Mouse (Mus musculus) lung, embryonic 16.5 days (tissue): ENCODE measurements around the gene Gtf2a1l. TPM values are rescaled to one million over a fixed set of nuclear protein-coding genes. Genes with fewer than 3 reads are reported as not detected.

Experiments
- ATAC-seq: fragments of 200-750 bp; cut with Nextera tagmentation; 2 replicates; pipeline ENCODE4 v1.8.0; 2017; ENCODE audit warnings: low read depth, mild to moderate bottlenecking, moderate library complexity
- H3K27ac ChIP-seq: fragments of 300-500 bp; sonication (generic); 2 replicates; pipeline ENCODE4 v1.5.1; 2014; ENCODE audit warnings: mild to moderate bottlenecking, control low read depth, low read length
- H3K27me3 ChIP-seq: fragments of 300-500 bp; sonication (generic); 2 replicates; pipeline ENCODE4 v1.6.1; 2014; ENCODE audit warnings: low read depth, low read length, mixed read lengths; ENCODE audit not compliant: control insufficient read depth, insufficient read depth
- H3K36me3 ChIP-seq: fragments of 300-500 bp; sonication (generic); 2 replicates; pipeline ENCODE4 v1.6.1; 2014; ENCODE audit warnings: low read length; ENCODE audit not compliant: control insufficient read depth, insufficient read depth
- H3K4me1 ChIP-seq: fragments of 300-500 bp; sonication (generic); replicated peaks from 2 replicates; pipeline ENCODE4 v1.6.1; 2014; ENCODE audit warnings: low read length, mixed read lengths; ENCODE audit not compliant: control insufficient read depth, insufficient read depth
- H3K4me2 ChIP-seq: fragments of 300-500 bp; sonication (generic); 2 replicates; pipeline ENCODE4 v1.6.1; 2014; ENCODE audit warnings: low read depth, low read length, control low read depth
- H3K4me3 ChIP-seq: fragments of 300-500 bp; sonication (generic); 2 replicates; pipeline ENCODE4 v1.5.1; 2014; ENCODE audit warnings: mild to moderate bottlenecking, low read length, control low read depth
- H3K9ac ChIP-seq: fragments of 300-500 bp; sonication (generic); 2 replicates; pipeline ENCODE4 v1.6.1; 2014; ENCODE audit warnings: low read length, control low read depth
- H3K9me3 ChIP-seq: fragments of 300-500 bp; sonication (generic); 2 replicates; pipeline ENCODE4 v1.6.1; 2016; ENCODE audit warnings: low read length; ENCODE audit not compliant: control insufficient read depth
- WGBS: fragments of 180-500 bp; shearing (Covaris S2); extraction: QIAGEN DNeasy Blood & Tissue Kit; methylation state at CpG from one replicate; pipeline ENCODE4 v1.1.7; 2014; 5-methylcytosine and 5-hydroxymethylcytosine counted together
- polyA plus RNA-seq: library from polyadenylated mRNA; unstranded; fragments of >200 nt; fragmentation: Nextera tagmentation; extraction: Ambion mirVana; gene quantifications from 2 replicates; pipeline ENCODE4 v1.2.1, GENCODE M21; 2015

Gtf2a1l gene
- 0.28 and 0.49 TPM in 2 replicates for polyA plus RNA-seq

DNA sequence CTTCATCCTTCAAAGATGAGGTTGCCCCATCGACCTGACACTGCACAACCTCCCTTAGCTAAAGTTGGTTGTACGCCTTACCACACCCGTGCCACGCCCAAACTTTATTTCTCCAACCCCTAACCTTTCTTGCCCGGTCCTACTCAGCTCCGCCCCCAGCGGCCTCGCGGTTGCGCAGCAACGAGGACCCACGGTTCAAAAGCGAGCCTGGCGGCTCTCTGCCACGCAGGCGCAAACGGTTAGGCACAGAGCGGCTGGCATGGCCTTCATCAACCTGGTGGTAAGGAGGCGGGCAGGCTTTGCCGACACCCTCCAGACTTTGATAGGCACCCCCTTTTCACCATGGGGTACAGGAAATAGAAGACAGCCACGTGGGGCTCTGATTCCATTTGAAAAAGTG lies at the start of gene Gtf2a1l:
Gene Gtf2a1l (plus strand): TSS at position 209 of the 400 bp plus-strand sequence.
- peak within 1 kb of the TSS; percentile 44 for H3K4me2 ChIP-seq
- H3K9me3 ChIP-seq: no peaks in the 10 kb centered on the region
- H3K9ac ChIP-seq: no peak within 1 kb of the TSS
- WGBS: 30% methylated on average over 21 of the region's 21 CpGs
- no peaks in the 10 kb centered on the region for H3K4me1 ChIP-seq
- peak; percentile 67 for ATAC-seq
- H3K27ac ChIP-seq: no peak within 1 kb of the TSS
- no peaks in the 10 kb centered on the region for H3K36me3 ChIP-seq
- no peaks in the 10 kb centered on the region for H3K27me3 ChIP-seq
- no peak within 1 kb of the TSS for H3K4me3 ChIP-seq

DNA sequence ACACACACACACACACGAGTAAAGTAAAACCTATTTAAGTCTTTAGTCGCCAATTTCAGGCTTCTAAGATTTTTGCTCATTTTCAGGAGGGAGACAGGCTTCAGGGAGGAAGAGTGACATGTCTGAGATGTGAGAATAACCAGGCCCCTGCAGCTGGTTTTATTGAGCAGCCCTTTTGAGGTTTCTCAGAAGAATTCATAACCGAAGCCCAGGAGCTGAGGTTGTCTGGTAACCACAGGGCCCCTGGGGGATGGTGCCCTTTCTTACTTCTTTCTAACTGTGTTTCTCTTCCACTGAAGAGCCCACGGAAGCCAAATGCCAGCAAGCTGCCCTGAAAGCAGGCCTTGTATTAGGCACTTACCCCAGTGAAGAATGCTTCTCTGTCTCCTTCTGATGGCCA lies 47.5 kb upstream of the Gtf2a1l start:
- H3K9ac ChIP-seq: no peak overlapping the region
- H3K4me3 ChIP-seq: no peak overlapping the region
- no peak overlapping the region for H3K4me2 ChIP-seq
- no peak for ATAC-seq
- H3K9me3 ChIP-seq: no peaks in the 10 kb centered on the region
- no peak overlapping the region for H3K27ac ChIP-seq
- WGBS: 83% methylated on average over 4 of the region's 4 CpGs
- no peaks in the 10 kb centered on the region for H3K27me3 ChIP-seq
- H3K36me3 ChIP-seq: 0 out of 2 replicates have a peak, but pooled peaks cover 3% of the 10 kb centered on the region
- H3K4me1 ChIP-seq: peaks cover 11% of the 10 kb centered on the region

DNA sequence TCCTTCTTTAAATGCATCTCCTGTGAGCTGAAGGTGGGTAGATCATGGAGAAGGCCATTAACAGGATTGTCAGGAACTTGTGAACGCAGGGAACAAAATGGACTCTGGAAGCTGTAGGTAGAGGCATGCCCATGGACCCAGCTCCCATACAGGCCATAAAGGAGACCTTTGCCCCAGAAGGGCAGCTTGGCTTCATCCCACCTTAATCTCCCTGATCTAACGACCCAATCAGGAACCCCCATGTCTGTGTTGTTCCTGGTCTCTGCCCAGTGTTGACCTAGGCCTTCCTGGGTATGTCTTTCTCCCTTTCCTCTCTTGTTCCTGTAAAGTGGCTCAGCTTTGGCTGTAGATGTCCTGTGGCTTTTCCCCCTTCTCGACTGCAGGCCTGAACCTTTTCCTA lies 47.1 kb upstream of the Gtf2a1l start:
- Histone ChIP-seq H3K27ac (no peak overlapping the region), H3K4me1 (peaks cover 16% of the 10 kb centered on the region), H3K9me3 (no peaks in the 10 kb centered on the region), H3K4me3 (no peak overlapping the region), H3K4me2 (no peak overlapping the region), H3K36me3 (0 out of 2 replicates have a peak, but pooled peaks cover 3% of the 10 kb centered on the region), H3K9ac (no peak overlapping the region), H3K27me3 (no peaks in the 10 kb centered on the region)
- WGBS: 80% methylated on average over 3 of the region's 3 CpGs
- ATAC-seq: no peak

DNA sequence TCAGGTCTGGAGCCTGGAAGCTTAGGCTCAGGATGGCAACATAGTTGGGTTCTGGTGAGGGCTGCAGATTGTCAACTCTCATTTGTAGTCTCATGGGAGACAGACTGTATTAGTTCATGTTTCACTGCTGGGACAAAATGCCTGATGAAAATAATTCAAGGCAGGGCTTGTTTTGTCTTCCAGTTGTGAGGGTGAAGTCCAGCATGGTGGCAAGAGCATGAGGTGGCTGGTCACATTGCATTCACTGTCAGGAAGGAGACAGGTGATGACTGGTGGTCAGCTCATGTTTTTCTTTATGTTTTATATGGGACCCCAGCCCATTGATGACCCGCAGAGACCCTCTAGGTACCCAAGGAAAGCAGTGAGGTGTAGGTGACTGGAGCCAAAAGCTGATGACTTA lies 45.7 kb upstream of the Gtf2a1l start:
- Histone ChIP-seq H3K36me3 (0 out of 2 replicates have a peak, but pooled peaks cover 3% of the 10 kb centered on the region), H3K9me3 (no peaks in the 10 kb centered on the region), H3K9ac (no peak overlapping the region), H3K4me2 (no peak overlapping the region), H3K4me1 (peaks cover 29% of the 10 kb centered on the region), H3K4me3 (no peak overlapping the region), H3K27me3 (no peaks in the 10 kb centered on the region), H3K27ac (no peak overlapping the region)
- ATAC-seq: no peak
- WGBS: 81% methylated on average over 1 of the region's 1 CpGs

DNA sequence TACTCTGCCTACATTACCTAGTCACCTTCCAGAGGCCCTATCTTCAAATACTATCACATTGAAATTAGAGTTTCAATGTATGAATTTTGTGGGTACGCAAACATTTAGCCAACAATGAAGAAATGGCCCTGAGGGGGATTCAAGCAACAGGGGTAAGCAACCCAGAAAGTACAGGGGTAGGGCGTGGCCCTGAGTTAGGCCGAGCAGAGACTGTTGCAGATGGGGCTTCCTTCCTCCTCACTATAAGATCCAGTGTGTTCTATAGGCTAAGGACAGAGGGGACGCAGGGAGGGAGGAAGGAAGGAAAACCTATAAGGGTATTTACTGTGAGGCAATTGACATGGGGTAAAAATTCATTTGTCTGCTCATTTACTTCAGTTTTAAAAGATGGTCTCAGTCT lies 44.1 kb upstream of the Gtf2a1l start:
- no peak overlapping the region for H3K27ac ChIP-seq
- 82% methylated on average over 4 of the region's 4 CpGs for WGBS
- H3K9me3 ChIP-seq: no peaks in the 10 kb centered on the region
- H3K36me3 ChIP-seq: 0 out of 2 replicates have a peak, but pooled peaks cover 3% of the 10 kb centered on the region
- H3K27me3 ChIP-seq: no peaks in the 10 kb centered on the region
- H3K4me3 ChIP-seq: no peak overlapping the region
- no peak for ATAC-seq
- H3K9ac ChIP-seq: no peak overlapping the region
- H3K4me1 ChIP-seq: peaks cover 46% of the 10 kb centered on the region
- no peak overlapping the region for H3K4me2 ChIP-seq

DNA sequence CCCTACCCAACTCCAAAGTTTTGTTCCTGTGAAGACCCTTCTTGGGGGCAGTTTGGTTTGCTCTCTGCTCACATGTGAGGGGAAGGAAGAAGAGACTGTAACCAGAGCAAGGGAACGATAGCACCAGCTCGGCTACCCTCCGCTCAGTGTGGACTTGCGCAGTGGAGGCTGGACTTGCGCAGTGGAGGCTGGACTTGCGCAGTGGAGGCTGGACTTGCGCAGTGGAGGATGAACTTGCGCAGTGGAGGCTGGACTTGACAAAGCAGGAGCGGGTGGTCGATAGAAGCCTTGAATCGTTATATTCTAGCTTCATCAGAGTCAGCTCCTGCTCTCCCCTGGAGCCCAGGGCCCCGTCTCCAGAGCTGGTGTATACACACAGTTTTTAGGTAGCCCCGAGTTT lies 43.1 kb upstream of the Gtf2a1l start:
- H3K4me3 ChIP-seq: no peak overlapping the region
- no peak overlapping the region for H3K4me2 ChIP-seq
- peak overlapping the region; percentile 98 for H3K27ac ChIP-seq
- peaks cover 55% of the 10 kb centered on the region for H3K4me1 ChIP-seq
- H3K9me3 ChIP-seq: no peaks in the 10 kb centered on the region
- H3K9ac ChIP-seq: no peak overlapping the region; the same call in 1 of the 2 replicates
- no peak for ATAC-seq
- 0 out of 2 replicates have a peak, but pooled peaks cover 3% of the 10 kb centered on the region for H3K36me3 ChIP-seq
- no peaks in the 10 kb centered on the region for H3K27me3 ChIP-seq
- 80% methylated on average over 13 of the region's 13 CpGs for WGBS

DNA sequence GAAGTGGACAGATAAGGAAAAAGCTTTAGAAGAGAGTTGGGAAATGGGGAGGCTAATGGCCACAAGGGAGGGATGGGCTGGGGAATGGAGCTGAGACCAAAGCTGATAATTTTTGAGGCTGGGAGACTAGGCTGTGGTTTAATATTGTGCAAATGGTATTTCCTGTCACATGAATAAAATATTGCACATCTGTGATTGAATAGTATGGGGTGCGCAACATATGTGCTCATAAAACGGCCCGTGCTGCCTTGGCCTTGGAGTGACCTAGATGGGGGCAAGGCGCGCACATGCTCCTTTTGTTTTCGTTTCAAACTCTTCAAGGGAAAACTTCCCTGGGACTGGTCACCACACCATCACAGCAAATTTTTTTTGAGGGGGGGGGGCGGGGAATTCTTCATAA lies 42.5 kb upstream of the Gtf2a1l start:
- H3K9ac ChIP-seq: peak overlapping the region; percentile 54

DNA sequence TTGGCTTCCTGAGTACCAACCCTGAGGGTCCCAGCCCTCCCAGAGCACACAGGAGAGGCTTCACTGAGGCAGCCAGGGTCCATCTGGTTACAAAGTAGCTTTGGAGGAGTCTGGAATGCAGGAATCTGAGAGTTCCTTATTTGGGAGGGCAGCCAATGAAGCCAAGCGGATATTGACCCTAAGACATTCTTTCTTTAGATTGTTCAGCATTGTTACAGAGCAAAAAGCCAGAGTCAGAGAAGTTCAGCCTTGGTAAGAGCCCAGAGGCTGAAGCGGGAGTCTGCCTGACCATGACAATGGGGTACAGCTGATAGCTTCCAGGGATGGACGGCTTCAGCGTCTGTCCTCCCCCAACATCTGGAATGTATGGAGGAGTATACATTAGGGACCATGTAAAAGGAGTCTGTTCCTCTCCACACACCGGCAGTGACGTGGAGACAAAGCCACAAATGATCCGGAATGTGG lies 42.1 kb upstream of the Gtf2a1l start:
- peak; percentile 62 for ATAC-seq
- Histone ChIP-seq H3K9ac (peak overlapping the region; percentile 54), H3K4me2 (peak overlapping the region; percentile 57), H3K9me3 (no peaks in the 10 kb centered on the region), H3K27me3 (no peaks in the 10 kb centered on the region), H3K4me3 (peak overlapping the region; percentile 38), H3K27ac (peak overlapping the region; percentile 98), H3K36me3 (0 out of 2 replicates have a peak, but pooled peaks cover 3% of the 10 kb centered on the region), H3K4me1 (peaks cover 66% of the 10 kb centered on the region)
- WGBS: 20% methylated on average over 7 of the region's 7 CpGs

More for the DNA sequence above, 42.5 kb upstream of the Gtf2a1l start:
- 26% methylated on average over 7 of the region's 7 CpGs for WGBS
- no peaks in the 10 kb centered on the region for H3K27me3 ChIP-seq
- peak; percentile 23; the same call in 1 of the 2 replicates for ATAC-seq
- H3K27ac ChIP-seq: peak overlapping the region; percentile 98
- peaks cover 61% of the 10 kb centered on the region for H3K4me1 ChIP-seq
- 0 out of 2 replicates have a peak, but pooled peaks cover 3% of the 10 kb centered on the region for H3K36me3 ChIP-seq
- H3K9me3 ChIP-seq: no peaks in the 10 kb centered on the region
- H3K4me3 ChIP-seq: peak overlapping the region; percentile 38
- peak overlapping the region; percentile 57 for H3K4me2 ChIP-seq

DNA sequence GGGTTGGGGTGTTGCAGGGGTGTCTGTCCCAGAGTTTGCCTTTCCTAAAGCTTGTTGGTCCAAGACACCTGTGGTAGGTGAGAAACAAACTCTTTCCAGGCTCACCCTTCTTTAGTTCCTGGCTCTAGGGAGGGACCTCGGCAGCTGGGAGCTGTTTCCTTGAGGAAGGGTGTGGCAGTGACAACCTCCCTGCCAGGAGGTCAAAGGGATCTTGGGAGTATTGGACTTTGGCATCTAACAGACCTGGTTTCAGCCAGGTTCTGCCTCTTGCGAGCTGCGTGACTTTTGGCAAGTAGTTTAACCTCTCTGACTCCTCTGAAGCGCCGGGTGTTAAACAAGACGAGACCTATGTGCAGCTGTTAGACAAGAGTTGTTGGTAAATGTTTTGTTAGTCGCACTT lies 41.3 kb upstream of the Gtf2a1l start:
- peak overlapping the region; percentile 98 for H3K27ac ChIP-seq
- ATAC-seq: no peak
- peak overlapping the region; percentile 38 for H3K4me3 ChIP-seq
- 33% methylated on average over 7 of the region's 7 CpGs for WGBS
- no peaks in the 10 kb centered on the region for H3K27me3 ChIP-seq
- peak overlapping the region; percentile 54 for H3K9ac ChIP-seq
- peak overlapping the region; percentile 57 for H3K4me2 ChIP-seq
- no peaks in the 10 kb centered on the region for H3K9me3 ChIP-seq
- 0 out of 2 replicates have a peak, but pooled peaks cover 3% of the 10 kb centered on the region for H3K36me3 ChIP-seq
- H3K4me1 ChIP-seq: peaks cover 72% of the 10 kb centered on the region
